Mouse (Mus musculus) 3134 (cell line): ENCODE data around the gene Evx2.

Experiments used
- DNase-seq: peaks from one replicate; pipeline ENCODE4 v3.0.0-alpha.2; 2011; ENCODE audit warnings: low spot score; ENCODE audit not compliant: insufficient read length; ENCODE audit errors: extremely low read depth

Gene Evx2

GRCm38 (mm10) chr2:74659507-74660005 is at the start of gene Evx2:
Gene Evx2, minus strand, starts transcription at chr2:74659557.
- DNase-seq, result no peak

DNA sequence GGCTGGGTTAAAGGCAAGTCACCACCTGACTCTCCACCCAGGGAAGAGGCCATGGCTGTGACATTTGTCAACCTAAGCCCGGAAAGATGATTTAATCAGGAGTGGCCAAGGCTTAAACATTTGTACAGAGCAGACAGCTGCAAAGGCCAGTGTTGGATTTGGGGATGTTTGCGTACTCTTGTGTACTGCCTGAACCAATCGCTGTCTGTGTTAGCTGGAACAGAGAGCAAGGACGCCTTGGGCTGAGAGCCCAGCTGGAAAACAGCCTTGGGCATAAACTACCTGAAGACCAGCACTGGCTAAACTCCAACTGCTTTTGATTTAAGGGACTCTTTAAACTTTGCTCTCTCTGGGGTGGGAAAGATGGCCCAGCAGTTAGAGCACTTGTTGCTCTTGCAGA is 49.3 kb upstream of the Evx2 start:
- DNase-seq, result no peak

DNA sequence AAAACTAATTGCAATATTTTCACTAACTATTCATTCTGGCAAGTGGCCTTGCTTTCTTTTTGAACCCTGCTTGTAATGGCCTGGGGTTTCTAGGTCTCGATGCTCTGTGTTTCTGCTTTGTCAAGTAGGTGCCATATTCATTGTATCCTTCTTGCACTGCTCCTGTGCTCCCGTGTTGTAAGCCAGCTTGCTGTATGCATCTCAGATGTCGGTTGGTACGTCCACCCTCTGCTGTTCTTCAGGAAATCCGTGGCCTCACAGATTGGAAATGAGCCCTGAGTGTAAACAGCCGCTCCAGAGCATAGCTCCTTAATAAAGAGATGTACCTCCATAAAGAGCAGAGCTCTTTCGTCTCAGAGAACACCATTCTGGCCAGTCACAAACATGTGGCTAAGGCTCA is 48.2 kb upstream of the Evx2 start:
- DNase-seq, result no peak

- DNase-seq, result no peak
Measured at GRCm38 (mm10) chr2:74706393-74706960, 47.1 kb upstream of the Evx2 start.

DNA sequence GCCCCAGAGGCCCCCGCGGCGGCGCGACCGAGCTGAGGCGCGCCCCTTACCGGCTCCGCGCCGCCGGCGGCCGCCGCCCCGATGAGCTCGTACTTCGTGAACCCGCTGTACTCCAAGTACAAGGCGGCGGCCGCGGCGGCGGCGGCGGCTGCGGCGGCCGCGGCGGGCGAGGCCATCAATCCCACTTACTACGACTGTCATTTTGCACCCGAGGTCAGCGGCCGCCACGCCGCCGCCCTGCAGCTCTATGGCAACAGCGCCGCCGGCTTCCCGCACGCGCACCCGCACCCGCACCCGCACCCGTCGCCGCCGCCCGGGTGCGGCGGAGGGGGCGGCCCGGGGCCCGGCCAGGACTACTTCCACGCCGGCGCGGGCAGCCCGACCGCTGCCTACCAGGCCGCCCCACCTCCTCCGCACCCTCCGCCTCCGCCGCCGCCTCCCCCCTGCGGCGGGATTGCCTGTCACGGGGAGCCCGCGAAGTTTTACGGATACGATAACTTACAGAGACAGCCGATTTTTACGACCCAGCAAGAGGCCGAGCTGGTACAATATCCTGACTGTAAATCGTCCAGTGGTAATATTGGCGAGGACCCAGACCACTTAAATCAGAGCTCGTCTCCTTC is 46.2 kb upstream of the Evx2 start:
- DNase-seq, result no peak

- no peak for DNase-seq
Measured at GRCm38 (mm10) chr2:74704999-74705466, 45.7 kb upstream of the Evx2 start.

DNA sequence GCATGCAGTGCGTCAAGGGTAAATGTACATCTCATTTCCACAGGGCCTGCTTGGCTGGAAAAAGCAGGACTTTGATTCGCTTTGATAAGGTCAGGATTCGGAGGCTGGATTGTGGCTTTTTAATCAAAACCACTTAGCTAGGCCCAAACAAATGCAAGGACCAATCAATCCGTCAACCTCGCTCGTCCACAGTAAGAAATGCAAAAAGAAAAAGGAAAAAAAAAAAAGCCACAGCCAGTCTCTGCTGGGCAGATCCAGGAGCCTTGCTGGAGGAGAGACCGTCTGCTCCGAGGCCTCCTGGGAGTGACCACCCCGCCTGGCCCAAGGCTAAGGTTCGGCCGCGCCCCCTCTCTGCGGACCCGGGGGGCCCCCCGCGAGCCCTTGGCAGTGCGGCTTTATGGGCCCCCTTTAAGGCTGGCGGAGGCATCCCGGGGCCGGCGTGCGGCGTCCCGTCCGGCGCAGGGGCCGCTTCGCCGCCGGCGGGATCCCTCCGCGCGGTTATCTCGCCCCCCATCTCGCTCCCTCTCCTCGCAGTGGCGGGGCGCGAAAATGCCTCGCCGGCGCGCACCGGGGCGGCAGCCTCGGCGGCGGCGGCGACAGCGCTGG is 45.1 kb upstream of the Evx2 start, which contains the start of gene Hoxd8:
TSS of gene Hoxd8 (plus strand) at position 223 of the 606 bp plus-strand sequence.
- no peak for DNase-seq

- no peak for DNase-seq
Measured at GRCm38 (mm10) chr2:74703720-74704392, 44.5 kb upstream of the Evx2 start.

GRCm38 (mm10) chr2:74703317-74703716 is 44.0 kb upstream of the Evx2 start:
- DNase-seq, result no peak

DNA sequence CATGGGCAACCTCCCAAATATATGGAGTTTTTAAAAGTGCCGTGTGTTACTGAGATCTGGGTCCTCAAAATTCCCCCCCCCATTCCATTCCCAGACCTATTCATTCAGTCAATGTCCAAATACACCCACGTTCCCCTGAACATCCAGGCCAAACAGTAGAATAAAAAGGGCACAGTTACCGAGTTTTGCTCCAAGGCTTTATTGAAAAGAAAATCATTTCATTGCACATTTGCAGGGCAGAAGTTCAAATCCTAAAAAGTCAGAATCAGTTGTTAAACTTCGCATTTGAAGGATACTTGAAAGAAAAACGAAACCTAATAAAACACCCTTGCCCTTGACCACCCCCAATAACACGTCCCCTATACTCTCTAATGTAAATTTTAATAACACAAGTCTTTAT is 43.5 kb upstream of the Evx2 start:
- no peak for DNase-seq

DNA sequence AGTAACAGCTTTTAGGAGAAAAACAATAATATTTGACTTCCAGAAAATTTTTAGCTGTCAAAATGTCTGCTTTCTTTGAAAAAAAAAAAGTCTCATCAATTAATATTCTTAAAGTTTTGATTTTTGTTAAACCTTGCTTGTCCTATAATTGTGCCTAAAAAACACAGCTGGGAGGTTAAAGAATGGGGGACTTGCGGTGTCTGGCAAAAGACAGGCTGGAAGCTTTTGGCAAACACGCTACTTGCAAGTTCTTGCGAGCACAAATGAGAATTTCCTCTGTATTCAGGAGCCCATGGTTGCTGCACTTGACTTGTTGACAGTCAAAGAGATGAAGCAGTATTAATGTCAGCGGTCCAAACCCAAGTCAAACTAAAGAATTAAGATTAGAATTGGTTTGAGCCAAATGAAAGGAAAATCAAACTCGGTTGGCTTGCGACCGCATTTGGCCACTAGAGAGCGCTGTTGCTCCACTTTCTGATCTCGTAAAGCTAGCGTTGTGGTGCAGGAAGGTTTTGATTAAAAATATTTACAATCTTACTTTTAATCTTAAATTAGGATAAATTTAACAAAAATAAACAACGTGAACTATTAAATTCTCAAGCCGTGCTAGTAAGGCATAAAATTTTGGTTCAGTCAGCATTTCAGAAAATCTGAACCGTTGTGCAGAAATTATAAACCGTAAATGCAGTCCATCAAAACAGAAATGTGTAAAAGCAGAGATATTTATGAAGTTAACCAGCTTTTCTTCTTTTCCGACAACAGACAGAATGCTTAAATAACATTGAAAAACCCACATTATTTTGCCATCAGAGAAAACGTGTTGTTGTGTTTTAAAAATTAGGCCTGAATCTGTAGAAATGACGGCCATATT is 42.8 kb upstream of the Evx2 start:
- DNase-seq, result no peak

GRCm38 (mm10) chr2:74700546-74701112 is 41.3 kb upstream of the Evx2 start:
- DNase-seq, result no peak

- no peak for DNase-seq
Measured at GRCm38 (mm10) chr2:74699664-74700545, 40.5 kb upstream of the Evx2 start.

- no peak for DNase-seq
Measured at GRCm38 (mm10) chr2:74699053-74699430, 39.7 kb upstream of the Evx2 start.

- no peak for DNase-seq
Measured at GRCm38 (mm10) chr2:74698201-74699052, 39.1 kb upstream of the Evx2 start.

- DNase-seq, result no peak
Measured at GRCm38 (mm10) chr2:74697567-74698121, 38.3 kb upstream of the Evx2 start, which contains the start of gene Hoxd9. Gene Hoxd9, plus strand, starts transcription at chr2:74697727.

DNA sequence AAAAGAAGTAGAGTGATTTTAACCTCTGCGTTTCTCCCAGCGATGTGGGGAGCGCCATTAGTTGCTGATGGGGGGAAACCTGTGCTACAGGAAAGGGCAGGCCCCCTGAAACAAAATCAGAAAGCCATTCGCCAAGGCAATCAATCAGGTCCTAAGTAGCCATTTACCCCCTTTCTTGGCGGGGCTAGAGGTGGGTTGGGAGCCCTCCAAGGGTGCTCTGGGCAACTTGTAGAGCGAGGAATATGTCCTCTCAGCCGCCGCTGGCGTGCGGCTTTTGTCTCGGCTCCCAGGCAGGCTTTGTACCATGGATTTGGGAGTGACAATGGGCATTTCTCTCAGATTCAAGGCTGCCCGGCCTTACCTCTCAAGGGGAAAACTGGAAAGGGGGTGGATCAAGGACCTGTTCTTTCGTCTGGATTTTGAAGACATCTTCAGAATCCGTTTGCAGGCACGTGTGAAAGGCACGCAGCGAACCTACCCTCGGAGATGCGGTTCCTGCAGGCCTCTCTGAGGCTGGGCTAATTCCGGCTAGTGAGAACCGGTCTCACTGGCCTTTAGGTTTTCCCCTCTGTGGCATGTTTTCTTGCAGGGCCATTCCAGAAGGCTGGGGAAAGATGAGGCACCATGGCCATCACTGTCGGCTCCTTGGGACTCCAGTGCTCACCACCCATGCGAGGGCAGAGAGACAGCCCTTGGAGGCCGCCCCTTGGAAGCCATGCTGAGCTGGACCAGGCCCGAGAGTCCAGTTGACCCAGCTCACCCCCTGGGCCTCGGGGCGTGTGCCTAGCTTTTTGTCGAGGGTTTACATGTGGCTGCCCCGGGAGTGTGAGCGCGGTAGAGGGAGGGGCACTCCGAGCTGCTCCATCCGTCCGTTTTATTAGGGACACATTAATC is 37.3 kb upstream of the Evx2 start:
- no peak for DNase-seq
